Mouse (Mus musculus): ENCODE measurements around the gene Sos2. TPM values are rescaled to one million over a fixed set of nuclear protein-coding genes. Genes with fewer than 3 reads are reported as not detected.
"Not testable (repeated sequence)": the region's sequence is repeated elsewhere in the genome, so short reads cannot be mapped to it uniquely, and the experiment has no call there.

Sos2 gene
- polyA plus RNA-seq, 1 experiment from 2014 or later = 7.0 TPM

DNA sequence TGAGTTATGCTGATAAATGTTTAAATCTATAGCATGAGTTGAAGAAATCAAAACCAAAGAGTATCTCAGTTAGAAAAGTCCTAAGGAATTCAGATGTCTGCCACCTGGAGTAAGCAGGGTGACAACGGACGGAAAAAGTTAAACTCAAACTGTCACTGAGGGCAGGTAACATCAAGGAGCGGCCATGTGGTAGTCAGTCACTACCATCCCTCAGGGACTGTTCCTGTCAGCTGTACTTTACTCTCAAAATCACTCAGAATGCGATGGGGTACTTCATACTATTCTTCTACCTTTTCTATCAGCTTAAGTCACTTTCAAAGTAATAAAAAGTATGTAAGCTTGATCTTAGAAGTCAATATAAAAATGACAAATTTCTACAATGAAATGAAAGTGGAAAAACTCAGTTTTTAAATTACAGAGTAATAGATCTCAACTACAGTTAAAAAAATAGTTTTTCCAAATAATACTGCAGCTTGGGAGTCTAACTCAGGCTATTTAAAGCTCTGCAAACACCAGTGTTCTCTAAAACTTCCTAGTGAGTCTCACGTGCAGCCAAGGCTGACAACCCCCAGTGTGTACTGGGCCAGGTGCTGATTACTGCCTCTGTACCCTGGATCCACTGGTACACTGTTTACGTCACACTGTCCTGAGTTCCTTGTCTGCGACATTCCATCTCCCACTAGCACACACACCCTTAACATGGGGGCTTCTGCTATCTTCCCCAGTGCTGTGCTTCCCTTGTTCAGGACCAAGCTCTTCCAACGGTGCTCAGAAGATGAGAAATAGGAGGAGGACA, 35.6 kb downstream of the Sos2 start:
- ATAC-seq = peak; percentile 57; the same call in 1 of the 2 replicates
- no peak overlapping the region for H3K9ac ChIP-seq (ENCODE audit: low read depth, low read length)

DNA sequence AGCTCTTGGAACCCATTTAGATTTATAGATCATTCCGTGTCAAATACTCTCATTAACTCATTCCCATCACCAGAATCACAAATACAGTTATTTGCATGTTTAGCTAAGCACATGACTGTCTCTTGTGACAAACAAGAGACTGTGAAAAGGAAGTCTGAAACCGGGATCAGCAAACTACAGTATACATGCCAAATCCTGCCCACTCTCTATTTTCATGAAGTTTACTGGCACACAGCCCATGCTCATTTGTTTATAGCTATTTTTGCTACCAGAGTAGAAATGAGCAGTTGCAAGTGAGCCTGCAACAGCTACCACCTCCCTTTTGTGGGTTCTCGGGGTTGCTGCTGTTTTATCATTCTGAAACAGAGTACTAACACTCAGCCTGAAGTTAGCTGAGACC, 36.8 kb downstream of the Sos2 start:
- no peak for ATAC-seq
- Histone ChIP-seq H3K9ac (ENCODE audit: low read depth, low read length) (no peak overlapping the region), H3K4me1 (ENCODE audit: control insufficient read depth, insufficient read depth, low read length) (peaks cover 4% of the 10 kb centered on the region; the same call in 1 of the 2 replicates), H3K4me2 (ENCODE audit: low read depth, low read length) (no peak overlapping the region), H3K9me3 (ENCODE audit: control insufficient read depth, low read length) (no peaks in the 10 kb centered on the region), H3K36me3 (ENCODE audit: control insufficient read depth, insufficient read depth, low read length) (no peaks in the 10 kb centered on the region), H3K4me3 (ENCODE audit: low read length) (no peak overlapping the region), H3K27me3 (replicated peaks; ENCODE audit: control insufficient read depth, insufficient read depth, low read length) (no peaks in the 10 kb centered on the region), H3K27ac (ENCODE audit: low read length) (no peak overlapping the region)
- 62% methylated on average over 3 of the region's 3 CpGs for WGBS

More for the DNA sequence above, 35.6 kb downstream of the Sos2 start:
- Histone ChIP-seq H3K36me3 (ENCODE audit: control insufficient read depth, insufficient read depth, low read length) (no peaks in the 10 kb centered on the region), H3K4me2 (ENCODE audit: low read depth, low read length) (no peak overlapping the region), H3K27me3 (replicated peaks; ENCODE audit: control insufficient read depth, insufficient read depth, low read length) (no peaks in the 10 kb centered on the region), H3K27ac (ENCODE audit: low read length) (no peak overlapping the region), H3K4me3 (ENCODE audit: low read length) (no peak overlapping the region), H3K9me3 (ENCODE audit: control insufficient read depth, low read length) (no peaks in the 10 kb centered on the region), H3K4me1 (ENCODE audit: control insufficient read depth, insufficient read depth, low read length) (peaks cover 4% of the 10 kb centered on the region; the same call in 1 of the 2 replicates)
- WGBS = 78% methylated on average over 8 of the region's 8 CpGs

DNA sequence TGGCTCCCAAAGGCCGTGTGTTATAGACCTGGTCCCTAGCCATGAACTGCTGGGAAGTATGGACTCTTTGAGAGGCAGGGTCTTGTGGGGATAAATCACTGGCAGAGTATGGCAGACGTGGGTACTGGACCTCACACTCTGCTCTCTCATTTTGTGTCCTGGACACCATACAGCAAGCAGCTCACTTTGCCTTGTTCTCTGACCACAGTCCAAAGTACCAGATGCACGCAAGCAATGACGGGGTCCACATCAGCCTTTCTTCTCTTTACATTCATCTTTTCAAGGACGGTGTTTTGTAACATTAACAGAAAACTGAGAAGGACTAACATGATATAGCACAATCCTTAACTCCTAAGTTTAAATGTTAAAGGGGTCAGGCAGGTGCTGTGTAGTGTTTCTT, 38.8 kb downstream of the Sos2 start:
- H3K4me1 ChIP-seq (ENCODE audit: control insufficient read depth, insufficient read depth, low read length) = peaks cover 4% of the 10 kb centered on the region; the same call in 1 of the 2 replicates
- H3K4me3 ChIP-seq (ENCODE audit: low read length) = no peak overlapping the region
- H3K36me3 ChIP-seq (ENCODE audit: control insufficient read depth, insufficient read depth, low read length) = no peaks in the 10 kb centered on the region
- no peak overlapping the region for H3K27ac ChIP-seq (ENCODE audit: low read length)
- H3K4me2 ChIP-seq (ENCODE audit: low read depth, low read length) = no peak overlapping the region
- no peaks in the 10 kb centered on the region for H3K27me3 ChIP-seq (replicated peaks; ENCODE audit: control insufficient read depth, insufficient read depth, low read length)
- 89% methylated on average over 5 of the region's 5 CpGs for WGBS
- H3K9ac ChIP-seq (ENCODE audit: low read depth, low read length) = no peak overlapping the region
- no peaks in the 10 kb centered on the region for H3K9me3 ChIP-seq (ENCODE audit: control insufficient read depth, low read length)
- ATAC-seq = no peak

DNA sequence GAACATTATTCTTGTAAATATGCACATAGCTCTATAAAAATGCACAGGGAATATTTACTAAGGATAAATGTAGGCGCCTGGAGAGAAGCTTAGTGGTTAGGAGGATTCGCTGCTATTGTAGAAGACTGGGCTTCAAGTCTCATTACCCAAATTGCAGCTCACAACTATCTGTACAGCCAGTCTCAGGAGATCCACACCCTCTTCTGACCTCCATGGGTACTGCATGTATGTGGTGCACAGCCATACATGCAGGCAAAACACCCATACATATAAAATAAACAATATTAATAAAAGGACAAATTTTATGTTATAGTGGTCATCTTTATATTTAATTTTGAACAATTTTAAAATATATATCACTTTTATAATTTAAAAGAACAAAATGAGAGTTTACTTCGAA, 46.9 kb downstream of the Sos2 start:
- ATAC-seq = no peak
- H3K9me3 ChIP-seq (ENCODE audit: control insufficient read depth, low read length) = no peaks in the 10 kb centered on the region
- H3K4me3 ChIP-seq (ENCODE audit: low read length) = no peak overlapping the region
- no peaks in the 10 kb centered on the region for H3K36me3 ChIP-seq (ENCODE audit: control insufficient read depth, insufficient read depth, low read length)
- H3K27me3 ChIP-seq (replicated peaks; ENCODE audit: control insufficient read depth, insufficient read depth, low read length) = no peaks in the 10 kb centered on the region
- no peaks in the 10 kb centered on the region for H3K4me1 ChIP-seq (ENCODE audit: control insufficient read depth, insufficient read depth, low read length)
- no peak overlapping the region for H3K27ac ChIP-seq (ENCODE audit: low read length)
- 91% methylated on average over 3 of the region's 3 CpGs for WGBS
- no peak overlapping the region for H3K9ac ChIP-seq (ENCODE audit: low read depth, low read length)
- H3K4me2 ChIP-seq (ENCODE audit: low read depth, low read length) = no peak overlapping the region

DNA sequence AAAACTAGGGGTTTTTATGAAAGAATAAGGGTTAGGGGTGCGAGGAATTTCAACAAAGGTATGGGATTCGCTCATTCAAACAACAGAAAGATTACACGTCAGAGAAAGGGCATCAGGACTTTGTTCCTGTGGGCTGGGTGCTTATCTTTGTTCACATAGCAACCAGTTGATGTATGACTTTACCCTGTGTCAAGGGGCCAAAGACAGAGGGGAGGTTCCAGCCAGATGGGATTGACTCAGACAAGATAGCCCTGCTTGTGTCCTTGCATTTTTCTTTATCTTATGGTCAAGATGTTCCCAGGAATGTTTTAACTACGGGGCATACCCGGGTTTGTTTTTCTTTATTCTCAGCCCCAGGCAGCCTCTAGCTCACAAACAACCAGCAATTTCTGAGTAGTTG, 63.1 kb downstream of the Sos2 start:
- H3K9ac ChIP-seq (ENCODE audit: low read depth, low read length); H3K4me2 ChIP-seq (ENCODE audit: low read depth, low read length); H3K36me3 ChIP-seq (ENCODE audit: control insufficient read depth, insufficient read depth, low read length); H3K4me1 ChIP-seq (ENCODE audit: control insufficient read depth, insufficient read depth, low read length); H3K4me3 ChIP-seq (ENCODE audit: low read length); H3K9me3 ChIP-seq (ENCODE audit: control insufficient read depth, low read length); ATAC-seq; H3K27ac ChIP-seq (ENCODE audit: low read length); H3K27me3 ChIP-seq (replicated peaks; ENCODE audit: control insufficient read depth, insufficient read depth, low read length): not testable (repeated sequence)
- 72% methylated on average over 5 of the region's 5 CpGs for WGBS

DNA sequence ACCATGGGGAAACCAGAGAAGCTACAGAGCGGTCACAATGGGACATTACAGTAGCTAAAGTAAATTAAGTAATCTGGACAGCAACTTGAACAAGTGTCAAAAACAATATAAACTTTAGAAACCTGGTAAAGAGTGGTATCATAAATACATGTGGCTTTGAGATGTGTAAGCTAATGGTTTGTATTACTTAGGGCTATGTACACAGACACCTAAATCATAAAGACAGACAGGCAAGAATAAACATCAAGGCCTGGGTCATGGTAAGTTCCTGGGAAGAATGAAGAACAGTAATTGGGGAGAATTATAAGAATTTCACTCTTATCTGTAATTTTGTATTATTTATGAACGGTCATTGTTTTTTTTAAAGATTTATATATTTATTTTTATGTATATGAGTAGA, 77.3 kb downstream of the Sos2 start:
- no peaks in the 10 kb centered on the region for H3K9me3 ChIP-seq (ENCODE audit: control insufficient read depth, low read length)
- no peak overlapping the region for H3K9ac ChIP-seq (ENCODE audit: low read depth, low read length)
- no peaks in the 10 kb centered on the region for H3K4me1 ChIP-seq (ENCODE audit: control insufficient read depth, insufficient read depth, low read length)
- no peak overlapping the region for H3K4me2 ChIP-seq (ENCODE audit: low read depth, low read length)
- no peak overlapping the region for H3K27ac ChIP-seq (ENCODE audit: low read length)
- H3K4me3 ChIP-seq (ENCODE audit: low read length) = no peak overlapping the region
- no peaks in the 10 kb centered on the region for H3K36me3 ChIP-seq (ENCODE audit: control insufficient read depth, insufficient read depth, low read length)
- no peak for ATAC-seq
- no peaks in the 10 kb centered on the region for H3K27me3 ChIP-seq (replicated peaks; ENCODE audit: control insufficient read depth, insufficient read depth, low read length)
- WGBS = 61% methylated on average over 2 of the region's 2 CpGs

DNA sequence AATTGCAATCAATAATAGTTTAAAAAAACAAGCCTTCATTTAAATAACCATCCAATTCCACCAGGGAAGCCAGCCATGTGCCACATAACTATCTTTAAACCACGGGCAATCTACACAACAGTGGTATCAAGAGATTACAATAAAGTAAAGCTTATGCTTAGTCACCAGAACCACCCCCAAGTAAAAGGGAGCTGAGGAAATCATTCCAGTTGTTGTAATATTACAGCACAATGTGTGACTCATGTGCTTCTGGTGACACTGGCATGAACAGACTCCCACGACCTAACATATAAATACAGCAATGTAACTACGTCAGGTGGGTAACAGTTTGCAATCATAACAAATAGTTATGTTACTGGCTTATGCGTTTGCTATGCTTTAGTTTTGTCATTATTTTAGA, 84.2 kb downstream of the Sos2 start:
- no peak for ATAC-seq
- WGBS = 85% methylated on average over 4 of the region's 4 CpGs
- Histone ChIP-seq H3K9me3 (ENCODE audit: control insufficient read depth, low read length) (no peaks in the 10 kb centered on the region), H3K36me3 (ENCODE audit: control insufficient read depth, insufficient read depth, low read length) (no peaks in the 10 kb centered on the region), H3K4me2 (ENCODE audit: low read depth, low read length) (no peak overlapping the region), H3K4me3 (ENCODE audit: low read length) (no peak overlapping the region), H3K27ac (ENCODE audit: low read length) (no peak overlapping the region), H3K27me3 (replicated peaks; ENCODE audit: control insufficient read depth, insufficient read depth, low read length) (no peaks in the 10 kb centered on the region), H3K4me1 (ENCODE audit: control insufficient read depth, insufficient read depth, low read length) (no peaks in the 10 kb centered on the region), H3K9ac (ENCODE audit: low read depth, low read length) (no peak overlapping the region)

DNA sequence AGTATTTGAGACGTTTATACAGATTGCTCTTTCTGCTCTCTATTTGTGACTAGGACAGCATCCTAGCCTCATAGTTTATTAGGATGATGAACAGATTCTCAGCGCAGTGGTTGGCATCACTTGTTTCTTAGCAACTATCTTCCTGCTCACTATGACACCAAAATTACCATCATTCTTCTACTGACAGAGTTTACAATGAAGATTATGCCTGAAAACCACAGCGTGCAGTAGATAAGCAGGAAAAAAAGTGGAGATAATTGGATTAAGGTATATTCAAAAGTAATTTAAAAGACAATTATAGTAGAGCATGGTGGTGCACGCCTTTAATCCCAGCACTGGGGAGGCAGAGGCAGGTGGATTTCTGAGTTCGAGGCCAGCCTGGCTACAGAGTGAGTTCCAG, 88.5 kb downstream of the Sos2 start:
- 87% methylated on average over 5 of the region's 5 CpGs for WGBS
- Histone ChIP-seq H3K27ac (ENCODE audit: low read length) (no peak overlapping the region), H3K9me3 (ENCODE audit: control insufficient read depth, low read length) (no peaks in the 10 kb centered on the region), H3K4me1 (ENCODE audit: control insufficient read depth, insufficient read depth, low read length) (no peaks in the 10 kb centered on the region), H3K4me3 (ENCODE audit: low read length) (no peak overlapping the region), H3K36me3 (ENCODE audit: control insufficient read depth, insufficient read depth, low read length) (no peaks in the 10 kb centered on the region), H3K9ac (ENCODE audit: low read depth, low read length) (no peak overlapping the region), H3K4me2 (ENCODE audit: low read depth, low read length) (no peak overlapping the region), H3K27me3 (replicated peaks; ENCODE audit: control insufficient read depth, insufficient read depth, low read length) (no peaks in the 10 kb centered on the region)
- ATAC-seq = no peak

DNA sequence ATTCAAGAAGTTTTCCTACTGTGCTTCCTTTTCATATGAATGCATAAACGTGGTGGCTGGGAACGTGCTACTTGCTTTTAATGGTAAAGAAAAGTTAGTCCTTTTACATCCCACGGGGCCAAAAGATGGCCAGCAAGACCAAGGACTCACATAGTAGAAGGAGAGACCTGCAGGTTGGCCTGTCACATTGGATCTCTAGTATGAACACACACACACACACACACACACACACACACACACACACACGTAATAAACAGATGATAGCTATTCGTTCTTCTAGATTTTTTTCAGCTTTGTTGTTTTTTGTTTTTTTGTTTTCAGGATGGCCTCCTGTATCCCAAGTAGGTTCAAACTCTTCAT, 98.4 kb downstream of the Sos2 start:
- H3K4me1 ChIP-seq (ENCODE audit: control insufficient read depth, insufficient read depth, low read length) = 0 out of 2 replicates have a peak, but pooled peaks cover 4% of the 10 kb centered on the region
- H3K9me3 ChIP-seq (ENCODE audit: control insufficient read depth, low read length) = no peaks in the 10 kb centered on the region
- H3K36me3 ChIP-seq (ENCODE audit: control insufficient read depth, insufficient read depth, low read length) = peaks cover 9% of the 10 kb centered on the region
- peak overlapping the region; percentile 65 for H3K4me2 ChIP-seq (ENCODE audit: low read depth, low read length)
- H3K9ac ChIP-seq (ENCODE audit: low read depth, low read length) = peak overlapping the region; percentile 94
- H3K4me3 ChIP-seq (ENCODE audit: low read length) = peak overlapping the region; percentile 93
- H3K27ac ChIP-seq (ENCODE audit: low read length) = peak overlapping the region; percentile 80
- WGBS = 37% methylated on average over 5 of the region's 5 CpGs
- H3K27me3 ChIP-seq (replicated peaks; ENCODE audit: control insufficient read depth, insufficient read depth, low read length) = no peaks in the 10 kb centered on the region
- peak; percentile 43; the same call in 1 of the 2 replicates for ATAC-seq
